Mouse (Mus musculus) cerebellum, adult 2 months (tissue): ENCODE measurements around the gene Chpt1. TPM values are rescaled to one million over a fixed set of nuclear protein-coding genes. Genes with fewer than 3 reads are reported as not detected.
"Not testable (repeated sequence)": the region's sequence is repeated elsewhere in the genome, so short reads cannot be mapped to it uniquely, and the experiment has no call there.

ENCODE experiments used
- DNase-seq, 2 experiments: peaks; one replicate each; pipeline ENCODE4 v3.0.0; 2021
- H3K27ac ChIP-seq: fragments of 200-500 bp; 2 replicates; pipeline ENCODE4 v1.5.1; 2012; ENCODE audit warnings: low read length, control low read depth, inconsistent platforms; ENCODE audit not compliant: insufficient read depth
- H3K27me3 ChIP-seq: fragments of 200-500 bp; 2 replicates; pipeline ENCODE4 v1.6.1; 2012; ENCODE audit warnings: inconsistent platforms, mild to moderate bottlenecking, low read length, moderate library complexity; ENCODE audit not compliant: control insufficient read depth, insufficient read depth
- H3K4me1 ChIP-seq: fragments of 200-500 bp; 2 replicates; pipeline ENCODE4 v1.6.1; 2011; ENCODE audit warnings: low read length; ENCODE audit not compliant: control insufficient read depth, insufficient read depth
- H3K4me3 ChIP-seq: fragments of 200-500 bp; replicated peaks from 2 replicates; pipeline ENCODE3; 2011; ENCODE audit warnings: mild to moderate bottlenecking, low read depth, low read length, control low read depth; ENCODE audit not compliant: insufficient read depth
- CTCF ChIP-seq: fragments of 200-500 bp; IDR thresholded peaks from 2 replicates; pipeline ENCODE4 v1.5.1; 2011; ENCODE audit warnings: low read depth, mild to moderate bottlenecking, control low read depth, low read length, moderate library complexity, borderline replicate concordance; ENCODE audit not compliant: insufficient read depth
- POLR2A ChIP-seq: fragments of 200-500 bp; IDR thresholded peaks from 2 replicates; pipeline ENCODE4 v1.6.1; 2011; ENCODE audit warnings: low read length, control low read depth, borderline replicate concordance; ENCODE audit not compliant: insufficient read depth
- WGBS: fragments of 180-500 bp; shearing (Covaris S2); methylation state at CpG from one replicate; pipeline ENCODE4 v1.1.7; 2018; 5-methylcytosine and 5-hydroxymethylcytosine counted together
- polyA plus RNA-seq: library from polyadenylated mRNA; depleted of rRNA; stranded (reverse); fragments of >200 nt; gene quantifications from 2 replicates; pipeline ENCODE4 v1.2.3, GENCODE M21; 2012

Chpt1 gene
- polyA plus RNA-seq, 1 experiment = 38.9 TPM

GRCm38 (mm10) chr10:88488629-88489028, 15.2 kb downstream of the Chpt1 start:
- TF ChIP-seq CTCF (no peak), POLR2A (no peak)
- Histone ChIP-seq H3K27me3 (no peaks in the 10 kb centered on the region), H3K4me3 (no peak overlapping the region), H3K27ac (no peak overlapping the region), H3K4me1 (no peaks in the 10 kb centered on the region; the same call in 1 of the 2 replicates)
- DNase-seq = no peak
- WGBS = 94% methylated on average over 5 of the region's 5 CpGs

DNA sequence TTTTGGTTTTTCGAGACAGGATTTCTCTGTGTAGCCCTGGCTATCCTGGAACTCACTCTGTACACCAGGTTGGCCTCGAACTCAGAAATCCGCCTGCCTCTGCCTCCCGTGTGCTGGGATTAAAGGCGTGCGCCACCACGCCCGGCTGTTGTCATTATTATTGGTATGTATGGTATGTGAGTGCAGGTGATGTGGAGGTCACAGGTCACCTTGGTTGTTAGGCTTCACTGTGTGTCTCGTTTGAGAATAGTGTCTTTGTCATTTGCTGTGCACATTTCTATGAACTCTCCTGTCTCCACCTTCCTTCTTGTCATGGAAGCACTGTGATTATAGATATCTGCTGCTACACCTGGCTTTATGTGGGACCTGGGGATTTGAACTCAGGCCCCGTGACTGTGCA, 21.0 kb downstream of the Chpt1 start:
- not testable (repeated sequence) for H3K27me3 ChIP-seq, DNase-seq, H3K4me3 ChIP-seq, H3K4me1 ChIP-seq, H3K27ac ChIP-seq
- WGBS = 92% methylated on average over 10 of the region's 10 CpGs

- no peak overlapping the region for H3K27ac ChIP-seq
- no peak for TF ChIP-seq CTCF
- TF ChIP-seq POLR2A = no peak
- no peak overlapping the region for H3K4me3 ChIP-seq
- no peaks in the 10 kb centered on the region for H3K4me1 ChIP-seq
- no peaks in the 10 kb centered on the region for H3K27me3 ChIP-seq
- DNase-seq = no peak
- WGBS = 84% methylated on average over 18 of the region's 18 CpGs
Observed at GRCm38 (mm10) chr10:88460122-88460820, 43.6 kb downstream of the Chpt1 start.

DNA sequence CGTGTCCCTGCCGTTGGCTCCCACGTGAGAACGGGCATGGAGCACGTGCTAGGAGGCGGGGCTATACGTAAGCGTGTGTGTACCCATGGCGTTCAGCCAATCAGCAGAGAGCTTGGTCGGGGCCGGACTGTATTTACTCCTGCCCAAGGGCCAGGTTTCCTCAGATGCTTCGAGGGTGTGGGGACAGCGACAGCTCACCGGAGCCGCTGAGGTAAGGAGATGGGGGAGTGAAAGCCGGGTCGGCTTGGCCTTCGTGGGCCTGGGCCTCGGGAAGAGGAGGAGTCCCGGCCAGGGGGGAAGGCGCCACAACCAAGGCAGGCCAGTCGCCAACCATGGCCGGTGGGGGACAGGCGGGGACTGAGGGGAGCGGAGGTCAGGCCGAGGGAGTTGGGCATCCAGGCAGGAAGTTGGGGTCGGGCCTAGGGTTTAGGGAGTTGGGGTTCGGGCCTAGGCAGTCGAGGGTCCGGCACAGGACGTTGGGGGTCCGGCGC, 44.3 kb downstream of the Chpt1 start, which contains the start of gene Sycp3:
TSS of gene Sycp3 (plus strand) at position 68 of the 491 bp plus-strand sequence.
- no peak for DNase-seq
- Histone ChIP-seq H3K27ac (no peak within 1 kb of the TSS), H3K4me1 (no peaks in the 10 kb centered on the region), H3K4me3 (no peak within 1 kb of the TSS), H3K27me3 (no peaks in the 10 kb centered on the region)
- TF ChIP-seq CTCF (no peak), POLR2A (no peak)
- 85% methylated on average over 33 of the region's 33 CpGs for WGBS

- 55% methylated on average over 6 of the region's 6 CpGs for WGBS
- DNase-seq = no peak
- TF ChIP-seq POLR2A (no peak), CTCF (no peak)
Observed at GRCm38 (mm10) chr10:88457816-88458215, 46.1 kb downstream of the Chpt1 start.

GRCm38 (mm10) chr10:88451990-88452389, 51.9 kb downstream of the Chpt1 start:
- Histone ChIP-seq H3K4me1 (no peaks in the 10 kb centered on the region), H3K27ac (no peak overlapping the region), H3K27me3 (no peaks in the 10 kb centered on the region), H3K4me3 (no peak overlapping the region)
- 87% methylated on average over 6 of the region's 6 CpGs for WGBS
- DNase-seq = no peak
- TF ChIP-seq POLR2A = no peak
- no peak for TF ChIP-seq CTCF

More at GRCm38 (mm10) chr10:88457816-88458215, 46.1 kb downstream of the Chpt1 start:
- no peak overlapping the region for H3K27ac ChIP-seq
- H3K4me1 ChIP-seq = no peaks in the 10 kb centered on the region
- H3K27me3 ChIP-seq = no peaks in the 10 kb centered on the region
- H3K4me3 ChIP-seq = no peak overlapping the region

- TF ChIP-seq POLR2A (no peak), CTCF (no peak)
- DNase-seq = peak; percentile 42 to 77
- no peaks in the 10 kb centered on the region for H3K4me1 ChIP-seq
- H3K27ac ChIP-seq = no peak overlapping the region
- H3K4me3 ChIP-seq = no peak overlapping the region
- 35% methylated on average over 2 of the region's 2 CpGs for WGBS
- H3K27me3 ChIP-seq = no peaks in the 10 kb centered on the region
Observed at GRCm38 (mm10) chr10:88451221-88451620, 52.7 kb downstream of the Chpt1 start.

GRCm38 (mm10) chr10:88441224-88441623, 62.6 kb downstream of the Chpt1 start:
- Histone ChIP-seq H3K27me3 (no peaks in the 10 kb centered on the region), H3K4me3 (no peak overlapping the region), H3K27ac (no peak overlapping the region), H3K4me1 (no peaks in the 10 kb centered on the region)
- TF ChIP-seq CTCF = no peak
- no peak for TF ChIP-seq POLR2A
- no peak for DNase-seq
- WGBS = 85% methylated on average over 6 of the region's 6 CpGs
